Mouse (Mus musculus) spleen, adult 18-20 months (tissue): ENCODE data around the gene Rsph14.

Experiments used
- DNase-seq, 2 experiments: peaks; one replicate each; pipeline ENCODE4 v3.0.0; 2022; ENCODE audit warnings: mixed read lengths in 2 of 2

The Rsph14 gene

GRCm38 (mm10) chr10:74930541-74930940 is 101.8 kb downstream of the Rsph14 start:
- no peak for DNase-seq

- DNase-seq = no peak
These were observed 102.8 kb downstream of the Rsph14 start for GRCm38 (mm10) chr10:74929578-74929977.

DNA sequence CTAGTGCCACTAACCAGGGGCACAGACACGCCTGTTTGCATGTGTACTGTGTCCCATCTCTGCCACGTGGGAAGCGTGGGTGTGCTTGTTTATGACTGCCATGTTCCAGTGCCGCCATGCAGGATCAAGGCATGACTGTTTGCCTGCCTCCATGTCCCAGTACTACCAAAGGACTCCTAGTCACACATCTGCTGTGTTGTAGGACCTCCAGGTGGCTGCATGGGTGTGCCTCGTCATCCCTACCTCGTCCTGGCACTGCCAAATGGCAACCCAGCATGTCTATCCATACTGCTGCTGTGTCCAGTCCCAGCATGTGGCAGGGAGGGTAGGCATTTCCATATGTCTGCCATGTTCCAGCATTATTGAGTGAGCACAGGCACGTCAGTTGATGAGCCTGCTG is 104.1 kb downstream of the Rsph14 start:
- DNase-seq = no peak

GRCm38 (mm10) chr10:74925324-74925723 is 107.1 kb downstream of the Rsph14 start:
- DNase-seq = no peak

DNA sequence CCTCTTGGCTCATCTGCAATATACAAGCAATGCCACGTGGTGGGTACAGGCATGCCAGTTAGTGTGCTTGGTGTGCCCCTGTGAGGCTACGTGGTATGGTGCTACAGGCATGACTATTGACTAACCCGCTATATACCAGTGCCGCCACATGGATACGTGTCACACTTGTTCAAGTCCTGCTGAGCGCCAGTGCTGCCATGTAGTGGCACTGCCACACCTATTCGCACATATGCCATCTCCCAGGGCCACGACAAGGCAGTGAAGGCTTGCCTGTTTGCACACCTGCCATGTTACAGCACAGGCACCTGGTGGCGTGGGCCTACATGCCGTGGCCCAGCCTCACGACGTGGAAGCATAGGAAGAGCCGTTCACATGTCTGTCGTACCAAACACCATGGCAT is 108.1 kb downstream of the Rsph14 start:
- DNase-seq = no peak

DNA sequence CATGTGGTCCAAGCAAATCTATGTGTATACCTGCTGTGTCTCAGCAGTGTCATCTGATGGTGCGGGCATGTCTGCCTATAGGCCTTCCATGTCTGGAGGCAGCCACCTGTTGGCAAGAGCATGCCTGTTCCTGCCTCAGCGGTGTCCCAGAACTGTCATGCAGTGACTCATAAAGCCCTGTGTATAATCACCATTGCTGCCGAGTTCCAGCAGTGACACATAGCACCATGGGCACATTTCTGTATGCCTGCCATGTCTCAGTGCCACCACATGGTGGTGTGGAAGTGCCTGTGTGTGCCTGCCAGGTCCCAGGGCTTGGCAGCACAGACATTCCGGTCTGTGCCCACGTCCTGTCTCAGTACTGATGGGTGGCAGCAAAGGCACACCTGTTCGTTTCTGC is 109.6 kb downstream of the Rsph14 start:
- no peak for DNase-seq

DNA sequence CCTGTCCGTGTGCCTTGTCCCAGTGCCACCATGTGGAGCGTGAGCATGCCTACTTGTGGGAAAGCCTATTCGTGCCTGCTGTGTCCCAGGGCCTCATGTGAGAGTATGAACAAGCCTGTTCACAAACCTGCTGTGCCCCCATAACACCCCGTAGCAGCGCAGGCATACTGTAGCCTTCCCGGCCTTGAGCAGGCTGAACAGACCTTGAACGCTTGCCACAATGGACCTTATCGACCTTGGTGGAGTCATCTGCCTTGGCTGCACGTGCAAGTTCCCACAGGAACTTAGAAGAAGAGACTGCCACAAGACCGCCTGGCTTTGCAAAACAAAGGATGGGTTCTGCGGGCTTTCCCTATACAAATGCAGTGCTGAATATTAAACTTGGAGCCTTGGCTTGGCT is 110.8 kb downstream of the Rsph14 start:
- DNase-seq = no peak

- peak in 1 of 2 experiments; percentile 48 for DNase-seq
These were observed 111.4 kb downstream of the Rsph14 start for GRCm38 (mm10) chr10:74920853-74921567.

DNA sequence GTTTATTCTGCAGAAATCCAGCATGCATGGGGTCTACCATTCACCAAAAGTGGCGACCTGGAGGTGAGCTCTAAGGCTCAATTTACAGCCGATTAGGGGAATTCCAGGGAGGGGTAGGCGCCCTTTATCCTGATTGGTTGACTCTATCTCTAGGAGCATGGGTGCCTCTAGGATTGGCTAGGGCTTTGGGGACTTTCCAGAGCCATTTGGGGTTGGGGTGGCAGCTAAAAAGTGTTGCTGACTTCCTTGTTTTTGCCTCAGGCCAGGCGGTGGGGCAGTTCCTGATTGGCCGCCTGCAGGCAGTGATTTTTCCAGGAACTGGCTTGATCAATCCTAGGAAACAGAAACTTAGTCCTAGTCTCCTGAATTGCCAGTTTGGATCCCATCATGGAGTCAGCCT is 113.1 kb downstream of the Rsph14 start:
- no peak for DNase-seq

GRCm38 (mm10) chr10:74908431-74908830 is 124.0 kb downstream of the Rsph14 start:
- no peak for DNase-seq
